Mouse (Mus musculus): ENCODE data around the gene Gpr165. TPM values are rescaled to one million over a fixed set of nuclear protein-coding genes. Genes with fewer than 3 reads are reported as not detected.

Gene Gpr165
- under 1 TPM; 0.07 to 0.14 TPM for total RNA-seq (2021)

- intact Hi-C loops (cut with DNase I) = loop anchor here (10.0 kb wide), 1 partner anchor 698 kb away; no protein-coding TSS in a partner anchor
Measured at GRCm38 (mm10) chrX:96712907-96713774, at the start of gene Gpr165. Gene Gpr165, plus strand, starts transcription at chrX:96713441.

GRCm38 (mm10) chrX:96674871-96675270, 38.4 kb upstream of the Gpr165 start:
- no peak for DNase-seq
- intact Hi-C loops (cut with DNase I) = no loop called here

More at GRCm38 (mm10) chrX:96712907-96713774, at the start of gene Gpr165:
- DNase-seq = peak; percentile 18 to 37

All from heart, postnatal 10 days (tissue).